Comparison of ENCODE assay signal across 22 mouse cellular contexts in the genomic region with DNA sequence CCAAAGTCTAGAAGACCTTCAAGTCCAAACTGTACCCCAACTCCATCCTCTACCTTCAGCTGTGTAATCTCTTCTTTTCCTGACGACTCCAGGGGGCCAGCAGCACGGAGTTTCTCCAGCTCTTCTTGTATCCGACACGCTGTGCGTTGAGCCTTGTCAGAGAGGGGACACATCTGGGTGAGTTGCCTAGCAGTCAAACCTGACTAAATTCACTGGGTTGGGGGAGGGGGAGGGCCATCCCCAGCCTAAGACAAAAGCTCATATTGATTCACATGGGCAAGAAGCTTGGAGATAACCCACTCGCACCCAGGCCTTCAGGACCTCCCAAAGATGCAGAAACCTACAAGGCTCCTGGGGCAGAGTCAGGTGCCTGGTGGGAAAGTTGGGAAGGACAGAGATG.
"Had no signal": no experiment of that assay in that cellular context is flagged by ENCODE, and none has a peak within 500 bp of the region (broad histone marks: within the 10 kb centered on the region; RNA-seq: fewer than 3 reads in every experiment).

No protein-coding gene starts in this region.

- H3K4me1 ChIP-seq: hindbrain, embryonic 13.5 days; hindbrain, embryonic 15.5 days; limb, embryonic 13.5 days had no signal

- H3K9me3 ChIP-seq: heart, embryonic 12.5 days; heart, embryonic 15.5 days; hindbrain, embryonic 13.5 days; hindbrain, embryonic 15.5 days; kidney, embryonic 15.5 days; limb, embryonic 13.5 days; limb, embryonic 15.5 days had no signal

- H3K4me3 ChIP-seq: heart, embryonic 12.5 days; heart, embryonic 15.5 days; hindbrain, embryonic 13.5 days; hindbrain, embryonic 15.5 days; kidney, embryonic 15.5 days; limb, embryonic 13.5 days; limb, embryonic 15.5 days had no signal

- H3K27me3 ChIP-seq: heart, embryonic 12.5 days; heart, embryonic 15.5 days; hindbrain, embryonic 13.5 days; hindbrain, embryonic 15.5 days; kidney, embryonic 15.5 days; limb, embryonic 13.5 days; limb, embryonic 15.5 days had no signal

- H3K4me2 ChIP-seq: heart, embryonic 12.5 days; heart, embryonic 15.5 days; hindbrain, embryonic 13.5 days; hindbrain, embryonic 15.5 days; kidney, embryonic 15.5 days; limb, embryonic 13.5 days; limb, embryonic 15.5 days; liver, embryonic 11.5 days had no signal

- DNase-seq: gastrocnemius, postnatal 14 days; kidney, adult 11 months; kidney, adult 2 months; kidney, adult 9 months; kidney, postnatal 14 days; kidney, postnatal 36 days; layer of hippocampus, adult 9-11 months; layer of hippocampus, postnatal 36 days; left cerebral cortex, postnatal 4 days; lung, adult 18-20 months had no signal

- ATAC-seq: hindbrain, postnatal 0 days; intestine, embryonic 16.5 days had no signal

- H3K27ac ChIP-seq: hindbrain, embryonic 13.5 days; hindbrain, embryonic 15.5 days; hindbrain, postnatal 0 days; kidney, postnatal 0 days; limb, embryonic 13.5 days; limb, embryonic 15.5 days; liver, embryonic 14.5 days had no signal

- H3K9ac ChIP-seq: heart, embryonic 12.5 days; heart, embryonic 15.5 days; hindbrain, embryonic 13.5 days; hindbrain, embryonic 15.5 days; kidney, embryonic 15.5 days; limb, embryonic 13.5 days; limb, embryonic 15.5 days; liver, embryonic 14.5 days had no signal
